Mouse (Mus musculus) left cerebral cortex, adult 9 months (tissue): ENCODE measurements around the gene Cdc14a.
"Not testable (repeated sequence)": the region's sequence is repeated elsewhere in the genome, so short reads cannot be mapped to it uniquely, and the experiment has no call there.

ENCODE experiments used
- DNase-seq, 2 experiments: peaks; one replicate each; pipeline ENCODE4 v3.0.0; 2022; ENCODE audit warnings: low spot score in 2 of 2

Gene Cdc14a

DNA sequence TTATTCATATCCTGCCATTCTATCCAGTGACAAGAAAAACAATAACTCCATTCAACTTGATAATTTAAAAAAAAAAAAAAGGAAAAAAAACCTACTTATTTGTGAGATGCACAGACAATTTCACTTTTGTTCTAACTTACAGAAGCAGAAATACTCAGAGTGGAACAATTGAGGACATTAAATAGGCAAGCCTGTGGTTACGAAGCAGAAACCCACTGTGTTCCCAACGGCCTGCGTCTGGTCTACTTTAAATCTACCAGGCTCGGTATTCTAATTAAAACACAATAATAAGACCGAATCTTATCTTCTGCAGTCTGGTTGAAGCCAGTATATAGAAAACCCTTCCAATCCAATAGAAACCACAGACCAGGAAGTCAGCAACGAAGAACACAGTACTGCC, 50.6 kb downstream of the Cdc14a start:
- DNase-seq: no peak

- DNase-seq: no peak
These were observed 54.9 kb downstream of the Cdc14a start for GRCm38 (mm10) chr3:116368868-116369437.

- no peak for DNase-seq
These were observed 57.7 kb downstream of the Cdc14a start for GRCm38 (mm10) chr3:116366125-116366524.

DNA sequence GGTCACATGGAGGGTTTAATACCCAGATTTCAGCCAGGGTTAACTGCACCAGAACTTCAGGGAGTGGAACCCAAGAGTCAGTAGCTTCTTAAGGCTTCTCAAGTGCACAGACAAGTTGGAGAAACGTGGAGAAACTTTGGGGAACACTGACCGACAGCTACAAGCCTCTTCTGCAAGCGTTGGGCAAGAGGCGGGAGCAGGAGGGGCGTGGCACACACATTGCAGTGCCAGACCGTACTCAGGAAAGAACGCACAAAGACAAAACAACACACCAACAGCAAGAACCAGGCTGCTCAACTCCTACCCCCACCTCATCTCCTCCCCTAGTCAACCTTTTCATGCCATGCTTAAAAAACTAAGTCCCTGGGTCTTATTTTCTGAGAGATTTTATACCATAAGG, 61.9 kb downstream of the Cdc14a start:
- no peak for DNase-seq

- no peak for DNase-seq
These were observed 62.7 kb downstream of the Cdc14a start for GRCm38 (mm10) chr3:116361101-116361500.

DNA sequence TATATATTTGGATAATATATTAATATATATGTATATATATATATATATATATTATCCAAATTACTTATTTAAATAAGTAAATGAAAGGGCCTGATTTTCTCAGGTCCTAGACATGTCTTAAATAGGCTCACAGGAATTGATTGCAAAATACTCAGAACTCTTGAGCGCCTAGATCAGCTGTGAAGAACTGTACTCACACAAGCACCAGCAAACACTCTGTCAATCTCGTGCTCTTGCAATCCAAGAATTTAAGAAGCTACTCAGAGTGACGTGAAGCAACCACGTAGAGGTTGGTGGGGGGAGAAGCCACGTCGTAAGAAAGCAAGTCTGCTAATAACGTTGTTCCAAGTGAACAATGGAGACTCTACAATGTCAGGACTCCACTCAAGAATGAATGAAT, 66.0 kb downstream of the Cdc14a start:
- no peak for DNase-seq

- DNase-seq: no peak
These were observed 66.7 kb downstream of the Cdc14a start for GRCm38 (mm10) chr3:116357180-116357579.

- peak in 1 of 2 experiments; percentile 8 for DNase-seq
These were observed 68.6 kb downstream of the Cdc14a start for GRCm38 (mm10) chr3:116355026-116355788.

DNA sequence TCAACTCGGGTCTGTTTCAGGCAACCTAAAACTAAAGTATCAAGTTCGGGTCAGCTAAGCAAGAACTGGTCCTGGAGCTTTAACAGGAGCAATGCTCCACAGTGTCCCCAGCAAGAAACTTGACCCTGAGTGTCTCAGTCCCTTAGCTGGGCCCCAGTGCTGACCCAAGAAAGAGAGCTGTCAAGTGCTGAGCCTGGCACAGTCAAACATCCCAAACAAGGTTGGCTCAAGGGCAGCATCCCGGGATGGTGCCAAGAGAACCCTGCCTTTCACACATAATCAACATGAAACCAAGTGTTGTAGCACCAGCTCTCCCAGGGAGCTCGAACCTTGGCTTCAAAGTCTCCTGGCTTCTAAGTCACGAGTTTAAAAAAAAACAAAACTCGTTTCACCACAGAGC, 71.3 kb downstream of the Cdc14a start:
- no peak for DNase-seq

GRCm38 (mm10) chr3:116350389-116350967, 73.4 kb downstream of the Cdc14a start:
- DNase-seq: no peak

DNA sequence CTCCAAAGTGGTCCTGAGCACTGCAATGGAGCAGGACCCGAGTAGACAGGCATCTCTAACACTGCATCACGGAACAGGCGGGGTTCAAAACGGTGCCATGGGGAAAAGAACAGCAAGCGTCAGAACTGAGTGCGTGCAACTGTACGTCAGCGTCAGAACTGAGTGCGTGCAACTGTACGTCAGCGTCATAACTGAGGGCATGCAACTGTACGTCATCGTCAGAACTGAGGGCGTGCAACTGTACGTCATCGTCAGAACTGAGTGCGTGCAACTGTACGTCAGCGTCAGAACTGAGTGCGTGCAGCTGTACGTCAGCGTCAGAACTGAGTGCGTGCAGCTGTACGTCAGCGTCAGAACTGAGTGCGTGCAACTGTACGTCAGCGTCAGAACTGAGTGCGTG, 76.3 kb downstream of the Cdc14a start:
- not testable (repeated sequence) for DNase-seq

DNA sequence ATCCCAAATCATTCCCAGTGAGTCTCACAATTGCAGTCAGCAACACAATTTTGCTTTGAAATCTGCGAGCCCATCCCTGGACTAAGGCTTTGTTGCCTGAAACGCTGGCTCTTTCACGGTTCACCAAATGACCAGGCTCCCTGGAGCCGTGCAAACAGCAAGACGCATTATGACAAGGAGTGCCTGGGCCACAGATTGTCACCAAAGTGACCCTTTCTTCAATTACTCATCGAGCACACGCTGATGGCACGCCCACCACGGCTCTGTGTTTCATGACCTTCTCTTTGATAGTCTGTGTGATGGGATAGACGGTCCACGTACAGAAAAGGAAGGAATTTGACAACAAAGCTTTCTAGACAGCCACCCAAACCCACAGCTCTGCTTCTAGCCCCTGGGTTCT, 78.6 kb downstream of the Cdc14a start:
- DNase-seq: no peak

DNA sequence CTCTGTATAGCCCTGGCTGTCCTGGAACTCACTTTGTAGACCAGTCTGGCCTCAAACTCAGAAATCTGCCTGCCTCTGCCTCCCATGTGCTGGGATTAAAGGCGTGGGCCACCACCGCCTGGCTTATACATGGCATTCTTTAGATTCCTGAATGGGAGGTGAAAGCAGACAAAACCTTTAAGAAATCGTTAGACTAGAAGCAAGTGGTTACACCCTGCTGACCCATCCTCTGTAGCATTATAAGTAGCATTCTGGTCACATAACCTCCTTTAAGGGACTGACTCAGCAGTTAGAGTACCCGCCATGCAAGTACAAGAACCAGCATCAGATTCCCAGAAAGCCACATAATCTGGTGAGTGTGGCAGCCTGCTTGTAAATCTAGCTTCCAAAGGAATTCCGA, 81.6 kb downstream of the Cdc14a start:
- DNase-seq: no peak

DNA sequence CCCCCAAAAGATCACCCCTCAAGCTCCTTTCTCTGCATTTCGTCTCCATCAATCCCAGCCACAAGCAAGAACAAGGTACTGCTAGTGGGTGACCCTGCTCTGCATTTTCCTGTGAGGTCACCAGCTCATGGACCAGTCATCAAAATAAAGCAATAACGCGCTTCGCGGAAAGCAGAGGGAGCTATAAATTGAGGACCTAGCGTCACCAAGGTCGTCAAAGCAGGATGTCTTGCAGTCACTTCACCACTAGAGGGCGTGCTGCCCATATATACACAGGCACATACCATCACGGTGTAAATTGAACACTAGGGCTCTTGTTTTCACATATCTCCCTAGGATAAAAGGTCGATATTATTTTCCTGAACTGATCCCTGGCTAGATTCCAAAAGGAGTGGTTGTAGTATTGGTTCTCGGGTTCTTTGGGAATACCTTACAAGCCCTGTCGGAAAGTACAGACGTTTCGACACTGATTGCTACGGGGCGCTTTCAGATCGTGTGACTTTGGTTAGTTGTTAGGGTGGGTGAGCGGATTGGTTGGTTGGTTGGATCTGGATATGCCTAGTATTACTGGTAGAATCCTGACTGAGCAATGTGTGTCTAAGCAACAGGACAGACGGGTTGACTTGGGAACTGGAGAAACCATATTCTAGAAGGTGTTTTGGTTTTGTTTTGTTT, 82.7 kb downstream of the Cdc14a start:
- peak in 1 of 2 experiments; percentile 81 for DNase-seq

- DNase-seq: no peak
These were observed 83.6 kb downstream of the Cdc14a start for GRCm38 (mm10) chr3:116340281-116340680.

GRCm38 (mm10) chr3:116338616-116339015, 85.2 kb downstream of the Cdc14a start:
- DNase-seq: no peak

- DNase-seq: no peak
These were observed 86.0 kb downstream of the Cdc14a start for GRCm38 (mm10) chr3:116337840-116338239.

DNA sequence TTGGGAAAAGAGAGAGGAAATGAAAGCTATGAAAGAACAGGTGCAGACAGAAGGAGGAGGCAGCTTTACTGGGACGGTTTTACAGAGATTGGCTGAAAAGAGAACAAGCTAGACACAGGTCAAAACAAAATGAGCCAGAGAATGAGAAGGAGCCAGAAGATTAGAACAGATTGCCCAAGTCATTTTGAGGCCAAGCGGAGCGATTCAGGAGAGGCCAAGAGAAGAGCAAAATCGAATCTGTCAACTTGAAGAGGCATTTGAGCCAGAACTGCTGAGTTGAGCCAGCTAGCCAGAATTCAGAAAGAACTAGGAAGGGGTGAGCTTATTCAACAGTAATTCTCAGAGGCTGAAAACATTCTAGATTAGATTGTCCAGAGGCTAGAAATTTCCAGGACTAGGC, 88.8 kb downstream of the Cdc14a start:
- no peak for DNase-seq

GRCm38 (mm10) chr3:116333711-116334110, 90.1 kb downstream of the Cdc14a start:
- no peak for DNase-seq

DNA sequence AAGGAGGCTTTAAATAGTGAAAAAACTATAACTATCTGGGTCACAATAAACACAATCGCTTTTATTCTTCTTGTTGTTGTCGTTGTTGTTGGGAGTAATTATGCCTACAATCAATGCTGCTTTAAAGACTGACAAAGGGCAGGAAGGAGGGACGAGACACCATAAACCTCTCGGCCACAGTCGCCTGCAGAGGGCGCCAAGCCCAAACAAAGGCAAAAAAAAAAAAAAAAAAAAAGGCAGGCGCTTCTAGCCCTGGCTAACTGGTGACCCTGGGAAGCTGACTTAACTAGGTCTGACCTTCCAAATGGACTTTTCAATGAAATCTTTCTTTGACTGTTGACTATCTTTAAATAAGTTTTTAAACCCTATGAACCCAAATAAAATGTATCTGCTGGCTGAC, 90.6 kb downstream of the Cdc14a start:
- no peak for DNase-seq

GRCm38 (mm10) chr3:116331811-116332464, 91.9 kb downstream of the Cdc14a start:
- DNase-seq: peak in 1 of 2 experiments; percentile 68

DNA sequence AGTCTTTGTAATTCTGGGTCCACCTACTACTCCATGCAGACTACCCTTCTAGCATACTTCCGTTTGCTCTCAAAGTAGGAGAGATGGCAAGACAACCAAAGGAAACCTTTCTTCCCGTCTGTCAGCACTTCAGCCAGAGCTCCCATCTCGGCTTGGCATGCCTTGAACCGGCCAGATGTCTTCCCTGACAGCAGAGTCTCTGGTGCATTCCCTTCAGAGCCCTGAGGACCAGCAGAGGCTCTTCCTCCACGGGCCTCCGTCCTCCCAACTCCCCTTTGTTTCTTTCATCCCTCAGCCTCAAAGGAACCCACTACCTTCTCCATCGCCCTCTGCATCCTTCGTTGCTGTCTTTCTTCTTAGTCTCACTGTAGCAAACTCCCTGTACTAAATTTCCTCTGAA, 93.9 kb downstream of the Cdc14a start:
- no peak for DNase-seq
